Mouse (Mus musculus) midbrain, embryonic 11.5 days (tissue): ENCODE results near the gene Angptl2. TPM values are rescaled to one million over a fixed set of nuclear protein-coding genes. Genes with fewer than 3 reads are reported as not detected.

Source experiments
- ATAC-seq: fragments of 200-750 bp; cut with Nextera tagmentation; 2 replicates; pipeline ENCODE4 v1.8.0; 2017; ENCODE audit warnings: moderate TSS enrichment, moderate library complexity; ENCODE audit not compliant: low FRiP score
- DNase-seq: peaks from one replicate; pipeline ENCODE4 v3.0.0; 2015; ENCODE audit warnings: low spot score; ENCODE audit errors: missing footprints
- H3K27ac ChIP-seq: fragments of 300-500 bp; sonication (generic); 2 replicates; pipeline ENCODE4 v1.5.1; 2014; ENCODE audit warnings: low read depth, low read length
- H3K27me3 ChIP-seq: fragments of 300-500 bp; sonication (generic); 2 replicates; pipeline ENCODE4 v1.6.1; 2014; ENCODE audit warnings: mild to moderate bottlenecking, low read length, moderate library complexity, mixed read lengths; ENCODE audit not compliant: control insufficient read depth, insufficient read depth
- H3K36me3 ChIP-seq: fragments of 300-500 bp; sonication (generic); 2 replicates; pipeline ENCODE4 v1.6.1; 2014; ENCODE audit warnings: mild to moderate bottlenecking, low read length, moderate library complexity, mixed read lengths; ENCODE audit not compliant: control insufficient read depth, insufficient read depth
- H3K4me1 ChIP-seq: fragments of 300-500 bp; sonication (generic); 2 replicates; pipeline ENCODE4 v1.6.1; 2014; ENCODE audit warnings: low read length; ENCODE audit not compliant: control insufficient read depth, insufficient read depth
- H3K4me2 ChIP-seq: fragments of 300-500 bp; sonication (generic); 2 replicates; pipeline ENCODE4 v1.6.1; 2014; ENCODE audit warnings: mild to moderate bottlenecking, moderate library complexity
- H3K4me3 ChIP-seq: fragments of 300-500 bp; sonication (generic); 2 replicates; pipeline ENCODE4 v1.5.1; 2014; ENCODE audit warnings: low read depth, low read length
- H3K9ac ChIP-seq: fragments of 300-500 bp; sonication (generic); 2 replicates; pipeline ENCODE4 v1.6.1; 2014; ENCODE audit warnings: low read length
- H3K9me3 ChIP-seq: fragments of 300-500 bp; sonication (generic); 2 replicates; pipeline ENCODE4 v1.6.1; 2016; ENCODE audit warnings: low read length; ENCODE audit not compliant: control insufficient read depth
- WGBS: fragments of 180-500 bp; shearing (Covaris S2); extraction: QIAGEN DNeasy Blood & Tissue Kit; methylation state at CpG from one replicate; pipeline ENCODE4 v1.1.7; 2014; 5-methylcytosine and 5-hydroxymethylcytosine counted together
- polyA plus RNA-seq: library from polyadenylated mRNA; unstranded; fragments of >200 nt; fragmentation: Nextera tagmentation; extraction: Ambion mirVana; gene quantifications from 2 replicates; pipeline ENCODE4 v1.2.1, GENCODE M21; 2014

Gene Angptl2
- 17.0 and 18.8 TPM in 2 replicates for polyA plus RNA-seq

DNA sequence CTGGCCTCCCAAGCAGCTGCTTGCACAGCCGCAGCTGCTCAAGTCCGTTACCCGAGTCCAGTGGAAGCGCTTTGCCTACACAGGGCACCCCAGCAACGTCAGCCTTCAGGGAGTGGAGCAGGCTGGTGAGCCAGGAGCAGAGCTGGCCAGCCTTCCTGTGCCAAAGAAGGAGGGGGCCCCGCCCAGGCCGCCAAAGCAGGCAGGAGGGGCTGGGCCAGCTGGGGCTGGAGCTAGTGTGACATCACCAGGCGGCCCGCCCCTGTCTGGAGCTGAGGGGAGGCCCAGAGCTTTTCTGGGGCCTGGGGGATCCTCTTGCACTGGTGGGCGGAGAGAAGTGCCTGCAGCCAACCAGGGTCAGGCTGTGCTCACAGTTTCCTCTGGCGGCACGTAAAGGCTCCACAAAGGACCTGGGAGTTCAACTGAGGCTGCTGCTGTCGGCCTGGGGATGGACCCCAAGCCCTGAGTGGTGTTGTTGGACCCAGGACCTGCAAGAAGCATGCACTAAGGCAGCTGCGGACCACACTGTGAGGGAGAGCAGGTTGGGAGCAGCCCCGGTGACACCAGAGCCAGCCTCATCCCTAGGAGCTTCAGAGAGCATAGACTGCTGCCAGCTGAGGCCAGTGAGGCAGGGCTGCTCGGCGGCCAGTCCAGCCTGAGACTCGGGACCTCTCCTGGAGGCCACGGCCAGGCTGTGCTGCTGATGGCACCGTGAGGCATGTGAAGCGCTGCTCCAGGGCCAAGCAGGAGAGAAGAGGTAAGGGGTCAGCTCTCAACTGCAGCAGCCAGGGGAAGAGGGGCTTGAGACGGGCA lies at the start of gene Angptl2:
Angptl2 (plus strand) TSS at position 370 of the 810 bp plus-strand sequence.
- no peaks in the 10 kb centered on the region for H3K36me3 ChIP-seq
- H3K9ac ChIP-seq, result peak within 1 kb of the TSS; percentile 86
- under 1% methylated on average over 22 of the region's 22 CpGs for WGBS
- H3K4me3 ChIP-seq, result peak within 1 kb of the TSS; percentile 46
- ATAC-seq (peak; percentile 97), DNase-seq (peak; percentile 98)
- peak within 1 kb of the TSS; percentile 88 for H3K4me2 ChIP-seq
- H3K27ac ChIP-seq, result peak within 1 kb of the TSS; percentile 79
- H3K9me3 ChIP-seq, result no peaks in the 10 kb centered on the region
- no peaks in the 10 kb centered on the region for H3K27me3 ChIP-seq
- peaks cover 33% of the 10 kb centered on the region for H3K4me1 ChIP-seq

DNA sequence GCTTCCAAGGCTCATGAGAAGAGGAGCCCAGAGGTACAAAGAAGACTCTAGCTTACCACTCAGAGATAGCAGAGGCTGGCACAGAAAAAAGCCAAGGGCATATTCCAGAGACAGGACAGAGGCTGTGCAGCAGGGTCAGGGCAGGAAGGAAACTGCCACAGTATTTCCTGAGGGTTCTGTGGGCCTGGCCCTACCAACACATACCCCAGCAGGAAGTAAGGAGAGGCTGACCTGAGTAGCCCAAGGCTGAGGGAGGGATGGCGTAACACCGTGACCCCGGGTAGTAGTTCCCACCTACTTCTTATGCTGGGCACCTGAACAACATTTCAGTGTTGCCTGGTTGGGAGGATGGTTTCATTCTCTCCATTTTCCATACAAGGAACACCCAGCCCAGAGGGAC lies 48.8 kb upstream of the Angptl2 start:
- 93% methylated on average over 3 of the region's 3 CpGs for whole genome bisulfite sequencing
- Histone ChIP-seq H3K36me3 (no peaks in the 10 kb centered on the region), H3K9ac (no peak overlapping the region)

DNA sequence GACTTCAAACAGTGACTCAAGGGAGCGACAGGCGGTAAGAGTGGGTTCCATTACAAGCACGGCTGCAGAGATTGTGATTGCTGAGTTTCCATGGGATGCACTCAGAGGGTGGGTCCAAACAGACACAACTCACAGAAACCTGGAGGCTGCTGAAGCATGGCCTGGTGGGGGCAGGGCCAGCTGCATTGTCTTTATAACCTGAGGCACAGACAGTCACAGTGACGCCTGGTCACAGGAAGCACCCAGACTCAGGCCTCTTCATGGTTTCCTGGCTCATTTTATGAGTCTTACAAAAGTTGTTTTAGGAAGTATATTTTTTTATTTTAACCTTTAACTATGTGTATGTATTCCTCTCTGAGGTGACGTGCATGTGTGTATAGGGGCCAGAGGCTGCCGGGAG lies 46.4 kb upstream of the Angptl2 start:
- Histone ChIP-seq H3K27ac (no peak overlapping the region), H3K4me1 (no peaks in the 10 kb centered on the region; the same call in 1 of the 2 replicates), H3K9me3 (no peaks in the 10 kb centered on the region), H3K27me3 (no peaks in the 10 kb centered on the region), H3K4me2 (no peak overlapping the region), H3K36me3 (no peaks in the 10 kb centered on the region), H3K4me3 (no peak overlapping the region), H3K9ac (no peak overlapping the region)
- ATAC-seq, result no peak
- 81% methylated on average over 6 of the region's 6 CpGs for WGBS
- DNase-seq, result no peak

More for the DNA sequence above, 48.8 kb upstream of the Angptl2 start:
- no peak overlapping the region for H3K27ac ChIP-seq
- no peak overlapping the region for H3K4me2 ChIP-seq
- ATAC-seq, result no peak
- DNase-seq, result no peak
- no peaks in the 10 kb centered on the region for H3K27me3 ChIP-seq
- no peak overlapping the region for H3K4me3 ChIP-seq
- H3K4me1 ChIP-seq, result no peaks in the 10 kb centered on the region
- H3K9me3 ChIP-seq, result no peaks in the 10 kb centered on the region

DNA sequence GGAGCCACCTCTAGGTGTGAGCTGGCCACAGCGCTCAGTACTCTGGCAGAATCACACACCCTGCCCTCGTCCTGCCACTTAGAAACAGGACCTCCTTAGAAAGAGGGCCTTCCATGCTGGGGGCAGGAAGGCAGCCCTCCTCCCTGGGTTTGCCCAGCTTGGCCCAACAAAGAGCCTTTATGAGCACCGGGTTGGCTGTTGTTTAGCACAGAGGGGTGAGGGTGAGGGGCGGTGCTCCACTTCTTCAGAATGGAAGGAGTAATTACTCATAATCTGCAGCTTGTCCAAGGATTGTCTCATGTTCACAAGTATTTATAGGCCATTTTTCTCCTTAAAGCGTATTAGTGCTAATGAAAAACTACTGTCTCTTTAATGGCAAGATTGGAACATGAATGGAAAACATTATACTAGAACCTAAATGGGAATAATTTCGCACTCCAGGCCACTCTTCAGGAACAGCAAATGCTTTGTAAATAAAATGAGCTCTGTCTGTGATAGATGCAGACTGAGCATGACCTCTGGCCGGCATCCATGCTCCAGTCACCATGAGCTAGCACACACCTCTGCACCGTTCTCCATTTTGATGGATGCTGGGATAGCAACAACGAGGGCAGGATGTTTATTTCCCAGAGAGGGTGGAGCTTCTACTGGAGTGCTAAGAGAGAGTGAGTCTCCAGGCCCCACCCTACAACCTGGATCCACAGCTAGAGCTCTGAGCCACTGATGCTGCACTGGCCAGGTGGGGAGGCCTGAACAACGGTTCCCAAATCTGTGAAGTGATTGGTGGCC lies 44.9 kb upstream of the Angptl2 start:
- no peaks in the 10 kb centered on the region; the same call in 1 of the 2 replicates for H3K4me1 ChIP-seq
- H3K4me2 ChIP-seq, result no peak overlapping the region
- no peak overlapping the region for H3K4me3 ChIP-seq
- no peak for DNase-seq
- H3K27me3 ChIP-seq, result no peaks in the 10 kb centered on the region
- no peak overlapping the region for H3K9ac ChIP-seq
- no peaks in the 10 kb centered on the region for H3K36me3 ChIP-seq
- no peaks in the 10 kb centered on the region for H3K9me3 ChIP-seq
- WGBS, result 79% methylated on average over 10 of the region's 10 CpGs
- no peak for ATAC-seq
- no peak overlapping the region for H3K27ac ChIP-seq

DNA sequence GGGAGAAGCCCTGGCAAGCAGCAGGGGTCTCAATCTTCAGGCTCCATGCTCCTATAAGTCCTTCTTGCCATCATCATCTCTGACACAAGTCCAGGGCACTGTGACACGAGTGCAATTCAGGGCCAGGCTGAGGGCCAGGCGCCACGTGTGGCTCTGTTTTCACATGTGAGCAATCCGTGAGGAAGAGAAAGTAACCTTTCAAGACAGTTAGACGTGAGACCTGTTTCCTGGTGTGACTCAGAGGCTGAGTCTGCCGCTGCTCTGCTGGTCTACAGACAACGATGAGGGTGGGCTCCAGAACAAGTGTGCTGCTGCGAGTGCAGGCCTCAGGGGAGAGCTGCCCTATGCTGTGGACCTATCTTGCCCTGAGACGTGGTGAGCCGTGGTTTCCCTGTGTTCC lies 42.7 kb upstream of the Angptl2 start:
- H3K4me2 ChIP-seq, result no peak overlapping the region
- no peak overlapping the region for H3K27ac ChIP-seq
- H3K9me3 ChIP-seq, result no peaks in the 10 kb centered on the region
- no peak overlapping the region for H3K4me3 ChIP-seq
- no peaks in the 10 kb centered on the region for H3K36me3 ChIP-seq
- ATAC-seq (no peak), DNase-seq (no peak)
- 85% methylated on average over 10 of the region's 10 CpGs for WGBS
- no peaks in the 10 kb centered on the region for H3K27me3 ChIP-seq
- no peak overlapping the region for H3K9ac ChIP-seq
- H3K4me1 ChIP-seq, result peaks cover 4% of the 10 kb centered on the region; the same call in 1 of the 2 replicates

DNA sequence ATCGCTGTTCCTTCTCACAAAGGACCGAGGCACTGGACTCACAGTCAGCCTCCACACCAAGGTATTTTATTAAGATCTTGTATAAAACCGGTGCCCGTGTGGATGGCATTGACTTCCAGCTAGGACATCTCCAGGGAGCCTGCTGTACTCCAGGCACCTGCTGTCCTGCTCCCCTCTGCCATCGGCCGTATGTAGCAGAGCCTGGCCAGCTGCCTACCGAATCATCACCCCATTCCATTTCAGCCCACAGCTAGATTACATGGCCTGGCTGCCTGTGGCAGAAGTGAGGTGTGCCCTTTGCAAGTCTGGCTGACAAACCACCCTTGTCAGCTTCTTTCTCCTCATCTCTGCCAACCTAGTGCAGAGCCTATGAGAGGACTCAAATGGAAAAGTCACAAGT lies 42.2 kb upstream of the Angptl2 start:
- no peak for ATAC-seq
- Histone ChIP-seq H3K36me3 (no peaks in the 10 kb centered on the region), H3K9ac (no peak overlapping the region), H3K9me3 (no peaks in the 10 kb centered on the region), H3K27ac (no peak overlapping the region), H3K4me3 (no peak overlapping the region), H3K4me2 (no peak overlapping the region), H3K4me1 (peaks cover 9% of the 10 kb centered on the region), H3K27me3 (no peaks in the 10 kb centered on the region)
- no peak for DNase-seq
- 92% methylated on average over 7 of the region's 7 CpGs for WGBS

DNA sequence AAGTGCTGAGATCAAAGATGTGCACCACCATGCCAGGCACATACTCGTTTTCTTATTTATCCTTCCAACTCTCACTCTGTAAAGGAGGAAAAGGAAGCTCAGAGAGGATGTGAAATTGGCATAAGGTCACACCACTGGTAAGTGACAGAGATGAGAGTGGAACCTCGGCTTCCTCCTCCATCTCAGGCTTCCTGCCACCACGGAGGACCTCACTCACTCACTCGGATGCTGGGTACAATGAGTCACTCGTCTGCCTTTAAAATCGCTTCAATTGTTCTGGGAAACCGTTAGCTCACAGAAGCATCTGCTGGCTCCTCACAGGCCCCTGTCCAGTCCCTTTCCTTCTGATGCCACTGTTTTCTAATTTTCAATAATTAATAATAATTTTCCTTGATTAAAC lies 39.4 kb upstream of the Angptl2 start:
- Histone ChIP-seq H3K27ac (no peak overlapping the region), H3K4me2 (no peak overlapping the region), H3K27me3 (no peaks in the 10 kb centered on the region), H3K9me3 (no peaks in the 10 kb centered on the region), H3K36me3 (no peaks in the 10 kb centered on the region), H3K9ac (no peak overlapping the region), H3K4me1 (peaks cover 23% of the 10 kb centered on the region), H3K4me3 (no peak overlapping the region)
- WGBS, result 72% methylated on average over 7 of the region's 7 CpGs
- ATAC-seq (no peak), DNase-seq (no peak)

DNA sequence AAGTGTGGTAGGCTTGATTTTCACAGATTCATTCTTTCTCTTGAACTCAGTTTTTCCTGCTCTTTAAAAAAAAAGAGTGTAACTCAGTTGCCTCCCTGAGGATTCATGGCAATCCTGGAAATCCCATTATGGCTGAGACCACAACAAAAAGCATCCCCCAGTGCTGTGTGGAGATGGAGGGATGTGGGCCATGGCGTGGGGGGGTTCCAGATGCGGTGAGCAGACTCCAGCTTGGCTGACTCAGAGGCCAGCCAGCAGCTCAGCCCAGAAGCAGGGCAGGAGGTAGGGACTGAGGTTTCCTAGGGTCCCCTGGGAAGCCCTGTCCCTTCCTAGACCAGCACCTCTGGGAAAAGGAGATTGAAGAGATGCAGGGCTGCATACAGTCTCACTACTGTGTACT lies 38.9 kb upstream of the Angptl2 start:
- Histone ChIP-seq H3K27ac (no peak overlapping the region), H3K4me1 (peaks cover 23% of the 10 kb centered on the region), H3K9ac (no peak overlapping the region), H3K36me3 (no peaks in the 10 kb centered on the region), H3K4me3 (no peak overlapping the region), H3K9me3 (no peaks in the 10 kb centered on the region), H3K4me2 (no peak overlapping the region), H3K27me3 (no peaks in the 10 kb centered on the region)
- WGBS, result 46% methylated on average over 2 of the region's 2 CpGs
- no peak for ATAC-seq
- no peak for DNase-seq
